Mouse (Mus musculus) megakaryocyte, embryonic 14.5 days (primary cell): ENCODE measurements around the gene Cbx6.

Experiments
- FLI1 ChIP-seq: IDR thresholded peaks from 2 replicates; pipeline ENCODE4 v1.6.1; 2012; ENCODE audit warnings: low read length, inconsistent platforms, mixed read lengths
- GATA1 ChIP-seq: IDR thresholded peaks from 3 replicates; pipeline ENCODE4 v1.6.1; 2012; ENCODE audit warnings: mixed read lengths, low read length, inconsistent platforms, borderline replicate concordance

DNA sequence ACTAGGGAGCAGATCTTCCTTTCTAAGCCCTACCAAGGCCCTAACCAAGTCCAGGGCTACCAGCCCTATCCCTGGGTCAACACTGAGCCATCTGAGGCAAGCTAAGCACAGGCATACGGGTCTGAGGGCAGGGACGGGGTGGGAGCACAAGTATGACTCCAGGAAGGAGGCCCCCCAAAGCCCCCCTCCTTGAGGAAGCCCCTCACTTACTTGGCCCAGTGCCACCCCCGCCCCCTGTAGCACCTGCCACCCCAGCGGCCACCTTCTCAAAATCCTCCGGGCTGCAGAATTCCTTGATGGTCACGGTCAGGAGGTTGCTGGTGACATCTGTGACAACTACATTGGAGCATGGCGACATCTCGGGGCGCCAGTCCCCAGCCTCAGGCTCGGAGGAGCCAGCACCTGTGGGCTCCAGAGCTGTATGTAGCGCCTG lies 6.7 kb downstream of the Cbx6 start:
- TF ChIP-seq GATA1 = no peak
- TF ChIP-seq FLI1 = no peak
